Mouse (Mus musculus) intestine, embryonic 14.5 days (tissue): ENCODE measurements around the gene Tacc2. TPM values are rescaled to one million over a fixed set of nuclear protein-coding genes. Genes with fewer than 3 reads are reported as not detected.

Experiments used
- ATAC-seq: fragments of 200-750 bp; cut with Nextera tagmentation; replicated peaks from 2 replicates; pipeline ENCODE4 v1.8.0; 2017; ENCODE audit warnings: low read depth, moderate number of reproducible peaks, moderate TSS enrichment, moderate library complexity; ENCODE audit not compliant: low FRiP score, low TSS enrichment
- DNase-seq: peaks from one replicate; pipeline ENCODE4 v3.0.0-alpha.2; 2018; ENCODE audit warnings: low spot score
- H3K27ac ChIP-seq: fragments of 300-500 bp; sonication (generic); 2 replicates; pipeline ENCODE4 v1.5.1; 2014; ENCODE audit warnings: low read depth, mild to moderate bottlenecking, control low read depth
- H3K27me3 ChIP-seq: fragments of 300-500 bp; sonication (generic); replicated peaks from 2 replicates; pipeline ENCODE4 v1.6.1; 2014; ENCODE audit warnings: low read length, control low read depth; ENCODE audit not compliant: control insufficient read depth, insufficient read depth
- H3K36me3 ChIP-seq: fragments of 300-500 bp; sonication (generic); 2 replicates; pipeline ENCODE4 v1.6.1; 2014; ENCODE audit warnings: low read length, control low read depth; ENCODE audit not compliant: control insufficient read depth, insufficient read depth
- H3K4me1 ChIP-seq: fragments of 300-500 bp; sonication (generic); replicated peaks from 2 replicates; pipeline ENCODE4 v1.6.1; 2014; ENCODE audit warnings: low read length, control low read depth, mixed read lengths; ENCODE audit not compliant: control insufficient read depth, insufficient read depth
- H3K4me2 ChIP-seq: fragments of 300-500 bp; sonication (generic); 2 replicates; pipeline ENCODE4 v1.6.1; 2014; ENCODE audit warnings: low read length
- H3K4me3 ChIP-seq: fragments of 300-500 bp; sonication (generic); 2 replicates; pipeline ENCODE4 v1.5.1; 2014; ENCODE audit warnings: low read depth, low read length, control low read depth, mixed read lengths
- H3K9ac ChIP-seq: fragments of 300-500 bp; sonication (generic); 2 replicates; pipeline ENCODE4 v1.6.1; 2014; ENCODE audit warnings: mild to moderate bottlenecking, low read length
- H3K9me3 ChIP-seq: fragments of 300-500 bp; sonication (generic); 2 replicates; pipeline ENCODE4 v1.6.1; 2016; ENCODE audit warnings: low read length, control low read depth; ENCODE audit not compliant: control insufficient read depth
- WGBS: fragments of 180-500 bp; shearing (Covaris S2); extraction: QIAGEN DNeasy Blood & Tissue Kit; methylation state at CpG from one replicate; pipeline ENCODE4 v1.1.7; 2014; 5-methylcytosine and 5-hydroxymethylcytosine counted together
- polyA plus RNA-seq: library from polyadenylated mRNA; unstranded; fragments of >200 nt; fragmentation: Nextera tagmentation; extraction: Ambion mirVana; gene quantifications from 2 replicates; pipeline ENCODE4 v1.2.1, GENCODE M21; 2014

Gene Tacc2
- polyA plus RNA-seq, 1 experiment from 2014 or later, result 33.7 TPM

DNA sequence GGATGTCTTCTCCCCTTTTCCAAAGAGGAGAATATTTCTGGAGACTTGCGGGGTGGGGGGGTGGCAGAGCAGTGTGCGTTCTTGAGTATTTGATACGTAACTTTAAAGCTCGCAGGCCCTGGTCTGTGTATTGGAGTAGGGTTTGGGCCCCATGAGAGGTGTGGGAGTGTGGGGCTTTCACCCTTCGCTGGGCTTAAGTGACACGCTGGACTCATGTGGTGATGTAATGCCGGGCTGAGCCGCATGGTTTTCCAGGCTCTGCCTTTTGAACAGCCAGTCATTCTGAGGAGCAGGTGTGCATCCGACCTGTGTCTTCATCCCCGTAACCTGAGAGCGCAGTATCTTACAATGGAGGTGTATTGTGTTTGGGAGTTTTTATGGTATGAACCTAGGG lies 116.6 kb downstream of the Tacc2 start:
- H3K27me3 ChIP-seq, result no peaks in the 10 kb centered on the region
- H3K4me1 ChIP-seq, result peaks cover 46% of the 10 kb centered on the region
- H3K36me3 ChIP-seq, result no peaks in the 10 kb centered on the region
- H3K27ac ChIP-seq, result peak overlapping the region; percentile 95
- peak overlapping the region; percentile 71 for H3K4me2 ChIP-seq
- no peak for ATAC-seq
- DNase-seq, result peak; percentile 62
- H3K9me3 ChIP-seq, result no peaks in the 10 kb centered on the region
- peak overlapping the region; percentile 77; the same call in 1 of the 2 replicates for H3K9ac ChIP-seq
- 31% methylated on average over 11 of the region's 11 CpGs for WGBS
- H3K4me3 ChIP-seq, result peak overlapping the region; percentile 64

DNA sequence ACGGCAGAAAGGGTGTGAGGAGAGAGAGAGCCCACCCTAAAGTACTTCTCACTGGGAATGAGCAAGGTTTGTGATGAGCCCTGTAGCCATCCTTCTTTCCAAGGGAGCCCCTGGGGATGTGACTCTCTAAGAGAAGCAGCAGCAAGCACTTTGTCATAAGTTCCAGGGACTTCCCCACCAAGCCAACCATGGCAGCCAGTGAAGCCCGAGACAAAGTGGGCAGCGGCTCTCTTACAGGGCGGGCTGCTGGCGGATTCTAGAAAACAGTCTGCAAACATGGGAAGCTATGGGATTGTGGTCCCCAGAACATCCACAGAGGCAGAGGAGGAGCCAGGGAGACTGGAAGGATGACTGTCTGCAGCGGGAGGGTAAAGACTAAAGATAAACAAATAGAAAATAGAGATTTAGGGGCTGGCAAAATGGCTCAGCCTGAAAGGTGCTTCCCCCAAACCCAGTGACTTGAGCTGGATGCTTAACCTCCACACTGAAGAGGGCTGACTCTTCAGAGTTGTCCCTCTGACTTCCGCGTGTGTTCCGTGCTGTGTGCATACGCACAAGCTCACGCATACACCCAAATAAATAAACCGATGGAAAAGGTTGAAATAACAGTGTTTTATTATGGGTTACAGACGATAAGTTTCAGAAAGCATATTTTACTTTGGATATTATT lies 118.6 kb downstream of the Tacc2 start:
- Histone ChIP-seq H3K4me3 (no peak overlapping the region), H3K9me3 (no peaks in the 10 kb centered on the region), H3K36me3 (no peaks in the 10 kb centered on the region), H3K27ac (no peak overlapping the region), H3K4me1 (peaks cover 46% of the 10 kb centered on the region), H3K4me2 (peak overlapping the region; percentile 7; the same call in 1 of the 2 replicates), H3K9ac (no peak overlapping the region), H3K27me3 (no peaks in the 10 kb centered on the region)
- 61% methylated on average over 13 of the region's 13 CpGs for WGBS
- no peak for ATAC-seq
- no peak for DNase-seq

DNA sequence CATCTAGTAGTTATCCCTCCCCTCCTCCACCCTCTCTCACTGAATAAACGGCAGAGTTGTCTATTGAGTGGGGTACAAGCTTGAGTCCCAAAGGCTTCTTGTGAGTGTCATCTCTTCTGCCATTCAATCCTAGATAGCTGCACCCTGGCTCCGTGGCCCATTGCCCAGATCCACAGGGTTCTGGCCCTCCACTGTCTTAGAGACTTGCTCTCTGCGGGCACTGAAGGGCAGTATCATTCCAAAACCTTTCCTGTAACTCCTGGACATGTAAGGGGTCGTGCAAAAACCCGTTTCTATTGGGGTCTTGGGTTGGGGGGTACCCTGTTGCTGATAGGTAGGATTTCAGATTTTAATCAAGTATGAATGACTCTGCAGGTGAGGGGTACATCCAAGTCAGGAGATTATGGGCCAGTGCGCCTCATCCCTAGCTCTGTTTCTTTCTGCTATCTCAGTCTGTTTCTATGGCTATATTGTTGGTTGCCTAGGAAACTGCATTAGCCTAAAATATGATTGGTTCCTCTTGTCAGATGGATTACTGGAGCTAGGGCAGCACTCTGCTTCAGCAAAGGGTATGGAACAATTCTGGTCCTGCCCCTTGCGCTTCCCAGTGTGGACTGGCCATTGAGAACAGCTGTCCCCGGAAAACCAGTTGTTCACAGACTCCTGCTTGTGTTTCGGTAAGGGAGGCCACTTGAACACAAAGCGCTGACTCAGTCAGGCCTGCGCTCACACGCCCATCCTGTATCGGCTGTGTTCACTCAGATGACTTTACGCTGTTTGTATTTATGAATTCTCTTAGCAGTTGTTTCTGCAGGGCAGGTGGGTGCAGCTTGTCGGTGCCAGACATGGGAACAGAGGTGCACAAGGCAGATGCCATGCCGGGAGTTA lies 119.4 kb downstream of the Tacc2 start:
- no peaks in the 10 kb centered on the region for H3K27me3 ChIP-seq
- H3K9me3 ChIP-seq, result no peaks in the 10 kb centered on the region
- H3K4me2 ChIP-seq, result no peak overlapping the region
- no peak for DNase-seq
- 73% methylated on average over 16 of the region's 16 CpGs for WGBS
- no peak for ATAC-seq
- H3K27ac ChIP-seq, result no peak overlapping the region
- no peaks in the 10 kb centered on the region for H3K36me3 ChIP-seq
- H3K4me1 ChIP-seq, result peaks cover 39% of the 10 kb centered on the region
- H3K4me3 ChIP-seq, result no peak overlapping the region
- H3K9ac ChIP-seq, result no peak overlapping the region

DNA sequence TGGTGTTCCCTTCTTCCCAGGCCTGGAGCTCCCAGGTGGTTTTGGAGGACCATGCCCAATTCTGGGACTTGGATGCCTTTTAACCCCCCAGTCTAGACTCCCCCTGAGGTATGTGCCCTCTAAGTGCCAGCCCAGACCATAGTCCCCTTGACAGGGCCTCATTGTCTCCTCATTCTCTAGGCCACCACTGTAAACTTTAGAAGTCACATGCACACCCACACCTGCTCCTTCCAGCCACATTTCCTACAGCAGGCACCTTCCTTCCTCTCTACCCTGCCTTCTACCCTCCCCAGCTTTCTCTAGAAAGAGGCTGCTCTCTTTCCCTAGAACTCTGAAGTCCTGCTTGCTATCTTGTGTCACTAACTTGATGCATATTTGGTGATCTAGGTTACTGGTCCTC lies 121.2 kb downstream of the Tacc2 start:
- H3K4me1 ChIP-seq, result peaks cover 32% of the 10 kb centered on the region
- H3K4me2 ChIP-seq, result no peak overlapping the region
- H3K9ac ChIP-seq, result no peak overlapping the region
- no peaks in the 10 kb centered on the region for H3K9me3 ChIP-seq
- no peak overlapping the region for H3K4me3 ChIP-seq
- H3K36me3 ChIP-seq, result no peaks in the 10 kb centered on the region
- H3K27ac ChIP-seq, result no peak overlapping the region
- DNase-seq, result no peak
- H3K27me3 ChIP-seq, result no peaks in the 10 kb centered on the region
- ATAC-seq, result no peak

DNA sequence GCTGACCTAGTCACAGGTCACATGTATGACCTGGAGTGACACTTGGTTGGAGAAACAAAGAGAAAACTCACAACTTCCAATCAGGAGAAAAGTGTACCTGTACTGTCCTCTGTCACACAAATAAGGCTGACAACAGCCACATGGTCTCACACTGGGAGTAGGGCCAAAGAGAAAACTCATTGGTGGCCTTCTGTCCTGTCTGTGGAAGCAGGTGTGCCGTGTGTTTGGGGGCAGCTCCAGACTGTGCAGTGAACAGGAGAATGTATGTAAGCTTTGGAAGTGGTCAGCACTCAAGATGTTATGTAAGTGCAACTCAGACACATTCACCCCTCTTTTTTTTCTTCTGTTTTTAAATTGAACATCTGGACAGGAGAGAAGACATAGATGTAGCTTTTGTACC lies 124.1 kb downstream of the Tacc2 start:
- no peak overlapping the region for H3K27ac ChIP-seq
- no peak overlapping the region for H3K9ac ChIP-seq
- DNase-seq, result no peak
- H3K27me3 ChIP-seq, result no peaks in the 10 kb centered on the region
- 82% methylated on average over 1 of the region's 1 CpGs for WGBS
- H3K4me3 ChIP-seq, result no peak overlapping the region
- ATAC-seq, result no peak
- H3K4me1 ChIP-seq, result peaks cover 7% of the 10 kb centered on the region; the same call in 1 of the 2 replicates
- no peak overlapping the region for H3K4me2 ChIP-seq
- H3K9me3 ChIP-seq, result no peaks in the 10 kb centered on the region
- H3K36me3 ChIP-seq, result no peaks in the 10 kb centered on the region

DNA sequence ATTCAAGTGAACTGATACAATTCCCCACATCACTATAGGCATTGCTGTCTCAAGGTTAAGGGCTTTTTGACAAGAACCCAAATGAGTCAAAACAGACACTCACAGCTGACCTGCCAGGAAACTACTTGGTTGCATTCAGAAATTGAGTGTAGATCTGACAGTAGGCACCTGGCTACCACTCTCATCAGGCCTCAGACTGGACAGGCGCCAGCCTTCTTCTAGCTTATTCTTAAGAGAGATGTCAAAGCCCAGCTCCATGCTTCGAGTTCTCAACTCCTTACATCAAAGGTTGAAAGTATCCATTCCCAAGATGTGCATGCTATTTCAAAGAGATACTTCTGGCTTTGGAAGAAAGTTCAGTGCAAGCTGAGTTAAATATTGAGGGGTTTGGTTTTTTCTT lies 128.0 kb downstream of the Tacc2 start:
- Histone ChIP-seq H3K27ac (no peak overlapping the region), H3K27me3 (no peaks in the 10 kb centered on the region), H3K9ac (no peak overlapping the region), H3K4me1 (peaks cover 24% of the 10 kb centered on the region), H3K9me3 (no peaks in the 10 kb centered on the region), H3K4me2 (no peak overlapping the region), H3K36me3 (no peaks in the 10 kb centered on the region), H3K4me3 (no peak overlapping the region)
- DNase-seq (no peak), ATAC-seq (no peak)
- WGBS, result 82% methylated on average over 2 of the region's 2 CpGs

DNA sequence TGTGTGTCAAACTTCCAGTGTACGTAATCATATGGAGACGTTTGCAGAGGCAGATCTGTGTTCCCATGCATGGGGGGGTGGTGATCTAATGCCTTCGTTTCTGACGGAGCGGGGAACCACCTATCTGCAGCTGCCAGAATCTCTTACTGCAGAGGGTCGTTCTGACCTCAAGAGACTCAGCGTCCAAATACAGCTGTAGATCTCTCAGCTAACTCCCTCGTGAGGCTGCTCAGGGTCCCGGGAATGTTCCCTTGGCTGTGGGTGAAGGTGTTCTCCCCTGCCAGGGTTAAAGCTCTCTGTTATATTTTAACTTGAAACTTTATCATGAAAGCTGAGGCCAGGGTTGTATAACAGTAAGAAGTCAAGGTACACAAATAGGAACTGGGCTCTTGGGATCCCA lies 131.7 kb downstream of the Tacc2 start:
- Histone ChIP-seq H3K4me1 (peaks cover 31% of the 10 kb centered on the region), H3K27me3 (no peaks in the 10 kb centered on the region), H3K36me3 (no peaks in the 10 kb centered on the region), H3K4me2 (peak overlapping the region; percentile 30), H3K9ac (no peak overlapping the region), H3K9me3 (no peaks in the 10 kb centered on the region), H3K4me3 (no peak overlapping the region), H3K27ac (no peak overlapping the region)
- ATAC-seq, result peak; percentile 48; the same call in 1 of the 2 replicates
- 19% methylated on average over 9 of the region's 9 CpGs for WGBS
- DNase-seq, result peak; percentile 71

DNA sequence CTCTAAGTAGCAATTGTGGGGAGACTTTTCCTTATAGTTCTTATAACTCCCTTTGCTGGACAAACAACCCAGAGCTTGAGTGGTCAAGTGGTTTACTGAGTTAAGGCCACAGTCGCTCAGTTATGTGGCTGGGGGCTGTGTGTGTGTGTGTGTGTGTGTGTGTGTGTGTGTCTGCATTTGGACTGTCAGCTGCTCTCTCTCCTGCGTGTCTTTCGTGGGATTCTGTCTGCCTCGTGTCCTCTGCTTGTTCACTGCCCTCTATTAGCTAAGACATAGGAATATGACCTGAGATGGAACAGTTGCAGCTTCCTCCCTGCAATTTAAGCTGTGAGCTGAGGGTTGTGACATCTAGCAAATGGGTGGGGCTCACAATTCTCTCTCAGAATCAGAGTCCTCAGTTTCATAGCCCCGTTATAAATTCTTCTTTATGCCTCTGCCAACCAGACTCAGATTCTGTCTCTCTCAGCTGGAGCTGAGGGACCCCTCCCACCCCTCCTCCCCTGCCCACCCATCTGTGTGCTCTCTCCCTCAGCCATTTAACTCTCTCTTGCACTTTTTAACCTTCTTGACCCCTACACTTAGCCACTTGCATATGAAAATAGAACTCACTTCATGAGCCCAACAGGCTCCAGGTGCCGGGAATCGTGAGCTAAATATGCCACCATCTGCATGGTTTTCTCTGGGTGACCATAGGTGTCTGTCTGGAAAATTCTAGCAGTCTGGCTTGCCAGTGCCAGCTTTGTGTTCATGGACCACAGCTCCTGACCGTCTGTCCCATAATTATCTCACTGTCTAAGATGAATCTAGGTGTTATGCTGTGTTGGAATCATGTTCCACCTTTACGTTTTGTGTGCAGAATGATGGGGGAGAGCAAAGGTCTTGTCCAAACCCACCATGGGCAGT lies 132.4 kb downstream of the Tacc2 start:
- Histone ChIP-seq H3K36me3 (no peaks in the 10 kb centered on the region), H3K27me3 (no peaks in the 10 kb centered on the region), H3K27ac (no peak overlapping the region), H3K9ac (no peak overlapping the region), H3K4me3 (no peak overlapping the region), H3K4me1 (peaks cover 31% of the 10 kb centered on the region), H3K9me3 (no peaks in the 10 kb centered on the region), H3K4me2 (peak overlapping the region; percentile 30)
- WGBS, result 51% methylated on average over 9 of the region's 9 CpGs
- DNase-seq (no peak), ATAC-seq (no peak)
